Mouse (Mus musculus) midbrain, embryonic 13.5 days (tissue): ENCODE results near the gene Xlr4a. TPM values are rescaled to one million over a fixed set of nuclear protein-coding genes. Genes with fewer than 3 reads are reported as not detected.

Source experiments
- ATAC-seq: fragments of 200-750 bp; cut with Nextera tagmentation; 2 replicates; pipeline ENCODE4 v1.8.0; 2017; ENCODE audit warnings: mild to moderate bottlenecking, moderate TSS enrichment, moderate library complexity
- H3K27ac ChIP-seq: fragments of 300-500 bp; sonication (generic); 2 replicates; pipeline ENCODE4 v1.5.1; 2015; ENCODE audit warnings: inconsistent platforms, mild to moderate bottlenecking, moderate library complexity
- H3K27me3 ChIP-seq: fragments of 300-500 bp; sonication (generic); 2 replicates; pipeline ENCODE4 v1.6.1; 2015; ENCODE audit warnings: mild to moderate bottlenecking, inconsistent platforms
- H3K36me3 ChIP-seq: fragments of 300-500 bp; sonication (generic); 2 replicates; pipeline ENCODE4 v1.6.1; 2015; ENCODE audit warnings: mild to moderate bottlenecking, inconsistent platforms
- H3K4me1 ChIP-seq: fragments of 300-500 bp; sonication (generic); replicated peaks from 2 replicates; pipeline ENCODE4 v1.6.1; 2015; ENCODE audit warnings: inconsistent platforms
- H3K4me2 ChIP-seq: fragments of 300-500 bp; sonication (generic); replicated peaks from 2 replicates; pipeline ENCODE4 v1.6.1; 2015; ENCODE audit warnings: moderate library complexity, mild to moderate bottlenecking, inconsistent platforms
- H3K4me3 ChIP-seq: fragments of 300-500 bp; sonication (generic); replicated peaks from 2 replicates; pipeline ENCODE4 v1.5.1; 2015; ENCODE audit warnings: mild to moderate bottlenecking, inconsistent platforms
- H3K9ac ChIP-seq: fragments of 300-500 bp; sonication (generic); replicated peaks from 2 replicates; pipeline ENCODE4 v1.6.1; 2015; ENCODE audit warnings: mild to moderate bottlenecking, inconsistent platforms
- H3K9me3 ChIP-seq: fragments of 300-500 bp; sonication (generic); 2 replicates; pipeline ENCODE4 v1.6.1; 2016; ENCODE audit warnings: mild to moderate bottlenecking, inconsistent platforms
- WGBS: fragments of 180-500 bp; shearing (Covaris S2); methylation state at CpG from one replicate; pipeline ENCODE4 v1.1.7; 2015; 5-methylcytosine and 5-hydroxymethylcytosine counted together
- polyA plus RNA-seq: library from polyadenylated mRNA; unstranded; fragments of >200 nt; fragmentation: Nextera tagmentation; extraction: Ambion mirVana; gene quantifications from 2 replicates; pipeline ENCODE4 v1.2.1, GENCODE M21; 2015

The Xlr4a gene
- polyA plus RNA-seq, 1 experiment from 2014 or later = 0.93 TPM

- H3K4me2 ChIP-seq = no peak overlapping the region
- 85% methylated on average over 12 of the region's 12 CpGs for WGBS
Measured at GRCm38 (mm10) chrX:73039666-73040065, 42.6 kb downstream of the Xlr4a start.

GRCm38 (mm10) chrX:73038831-73039230, 43.4 kb downstream of the Xlr4a start:
- 74% methylated on average over 8 of the region's 8 CpGs for whole genome bisulfite sequencing
- no peak overlapping the region for H3K4me2 ChIP-seq
- H3K4me3 ChIP-seq = no peak overlapping the region
- no peak overlapping the region for H3K9ac ChIP-seq
- H3K27me3 ChIP-seq = no peaks in the 10 kb centered on the region
- no peaks in the 10 kb centered on the region for H3K36me3 ChIP-seq
- no peak overlapping the region for H3K27ac ChIP-seq
- no peaks in the 10 kb centered on the region for H3K9me3 ChIP-seq
- no peak for ATAC-seq
- no peaks in the 10 kb centered on the region for H3K4me1 ChIP-seq

More at GRCm38 (mm10) chrX:73039666-73040065, 42.6 kb downstream of the Xlr4a start:
- no peaks in the 10 kb centered on the region for H3K36me3 ChIP-seq
- H3K4me3 ChIP-seq = no peak overlapping the region
- H3K9ac ChIP-seq = no peak overlapping the region
- no peak overlapping the region for H3K27ac ChIP-seq
- H3K9me3 ChIP-seq = no peaks in the 10 kb centered on the region
- no peaks in the 10 kb centered on the region for H3K4me1 ChIP-seq
- H3K27me3 ChIP-seq = no peaks in the 10 kb centered on the region
- ATAC-seq = no peak

GRCm38 (mm10) chrX:73037003-73037402, 45.3 kb downstream of the Xlr4a start, which contains the start of gene Pnma5:
Pnma5 (minus strand) TSS chrX:73037103.
- WGBS = 86% methylated on average over 1 of the region's 1 CpGs
- no peaks in the 10 kb centered on the region for H3K36me3 ChIP-seq
- no peak within 1 kb of the TSS for H3K9ac ChIP-seq
- H3K4me3 ChIP-seq = no peak within 1 kb of the TSS
- H3K4me2 ChIP-seq = no peak within 1 kb of the TSS
- no peaks in the 10 kb centered on the region for H3K9me3 ChIP-seq
- H3K27ac ChIP-seq = no peak within 1 kb of the TSS
- no peak for ATAC-seq
- no peaks in the 10 kb centered on the region for H3K27me3 ChIP-seq
- no peaks in the 10 kb centered on the region for H3K4me1 ChIP-seq

Other genes with a start within 250 kb of the Xlr4a start
- gene Cetn2, start 164.1 kb downstream of the Xlr4a start, polyA plus RNA-seq = 90.9 and 96.0 TPM in 2 replicates
- gene Nsdhl, start 163.9 kb downstream of the Xlr4a start, polyA plus RNA-seq = 44.2 and 45.6 TPM in 2 replicates
- 0.48 and 0.97 TPM in 2 replicates for gene Zfp185, start 95.1 kb downstream of the Xlr4a start, polyA plus RNA-seq
- gene Pnma5, start 45.4 kb downstream of the Xlr4a start, polyA plus RNA-seq = not detected in 2 replicates
- gene Pnma3, start 17.7 kb downstream of the Xlr4a start, polyA plus RNA-seq = 2.3 and 2.6 TPM in 2 replicates
- 5.4 and 5.5 TPM in 2 replicates for gene Xlr3a, start 14.6 kb upstream of the Xlr4a start, polyA plus RNA-seq
- 0.65 and 1.2 TPM in 2 replicates for gene Gm14685, start 34.6 kb upstream of the Xlr4a start, polyA plus RNA-seq
- gene Xlr5b, start 66.3 kb upstream of the Xlr4a start, polyA plus RNA-seq = not detected in 2 replicates
- 0.63 and 0.90 TPM in 2 replicates for gene DXBay18, start 67.0 kb upstream of the Xlr4a start, polyA plus RNA-seq
- gene Spin2d, start 94.5 kb upstream of the Xlr4a start, polyA plus RNA-seq = not detected in 2 replicates
- 16.4 and 20.6 TPM in 2 replicates for gene Xlr3b, start 109.7 kb upstream of the Xlr4a start, polyA plus RNA-seq
- 0.90 and 1.0 TPM in 2 replicates for gene Xlr4b, start 131.9 kb upstream of the Xlr4a start, polyA plus RNA-seq
- 29.6 and 34.5 TPM in 2 replicates for gene F8a, start 145.8 kb upstream of the Xlr4a start, polyA plus RNA-seq
- 0.39 TPM in 1 of 2 replicates, not detected in the other for gene Xlr4c, start 160.7 kb upstream of the Xlr4a start, polyA plus RNA-seq
- gene Xlr3c, start 182.9 kb upstream of the Xlr4a start, polyA plus RNA-seq = 0.13 and 0.23 TPM in 2 replicates
- gene Xlr5a, start 210.5 kb upstream of the Xlr4a start, polyA plus RNA-seq = not detected in 2 replicates
- not detected in 2 replicates for gene Xlr5c, start 210.5 kb upstream of the Xlr4a start, polyA plus RNA-seq